Mouse (Mus musculus): Measurements from ENCODE around the gene Gtsf1. TPM values are rescaled to one million over a fixed set of nuclear protein-coding genes. Genes with fewer than 3 reads are reported as not detected.

The Gtsf1 gene
- polyA plus RNA-seq (2015; fragmentation: Nextera tagmentation; extraction: Ambion mirVana): not detected in 2 replicates

DNA sequence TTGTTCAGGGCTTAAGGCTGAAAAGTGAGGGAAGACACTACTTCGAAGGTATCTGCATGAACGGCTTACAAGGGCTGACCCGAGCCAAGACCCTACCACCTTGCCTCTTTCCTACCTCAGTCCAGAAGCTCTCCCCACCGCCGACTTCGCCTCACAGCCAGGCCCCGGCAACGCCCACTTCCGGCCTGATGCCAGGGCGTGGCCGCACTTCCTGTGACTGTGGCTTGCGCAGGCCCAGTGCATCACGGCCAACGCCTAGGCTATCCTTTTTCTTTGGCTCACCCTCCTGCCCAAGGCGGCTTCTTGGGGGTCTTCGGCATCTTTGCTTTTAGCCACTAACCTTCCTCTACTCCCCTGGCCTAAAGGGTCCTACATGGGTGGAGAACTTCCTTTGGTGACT, at the start of gene Gtsf1:
TSS of gene Gtsf1 (minus strand) at position 230 of the 400 bp plus-strand sequence.
- H3K4me1 ChIP-seq (replicated peaks; ENCODE audit: insufficient read depth, low read length): no peaks in the 10 kb centered on the region

DNA sequence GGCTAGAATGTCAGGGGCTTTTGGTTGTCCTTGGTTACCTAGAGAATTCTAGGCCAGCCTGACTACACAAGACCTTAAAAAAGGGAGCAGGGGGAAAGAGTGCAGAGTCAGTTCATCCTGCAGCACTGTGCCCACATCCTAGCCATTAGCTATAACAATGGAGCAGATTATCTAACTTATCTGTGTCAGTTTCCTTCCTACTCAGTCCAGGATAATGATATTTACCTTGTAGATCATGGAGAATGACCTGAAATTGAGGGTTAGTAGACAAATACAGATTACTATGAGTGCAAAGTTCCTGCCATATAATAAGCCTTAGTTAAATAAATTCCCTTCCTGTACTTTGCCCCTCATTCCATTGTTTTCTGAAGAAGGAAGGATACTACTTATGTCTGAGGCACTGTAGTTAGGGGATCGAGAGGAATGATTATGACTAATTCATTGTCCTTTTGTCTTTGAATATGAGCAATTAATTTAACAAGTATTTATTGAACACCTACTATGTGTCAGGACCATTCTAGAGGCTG, 48.9 kb upstream of the Gtsf1 start:
- H3K27me3 ChIP-seq (ENCODE audit: insufficient read depth, low read length): no peaks in the 10 kb centered on the region
- DNase-seq (ENCODE audit: low spot score) (no peak), ATAC-seq (replicated peaks; ENCODE audit: low FRiP score, low read depth) (no peak)
- H3K4me2 ChIP-seq (ENCODE audit: low read length): no peak overlapping the region
- H3K9ac ChIP-seq (ENCODE audit: low read depth, low read length): no peak overlapping the region
- no peak for TF ChIP-seq CTCF (IDR thresholded peaks at IDR 0.05; ENCODE audit: low read depth)
- no peaks in the 10 kb centered on the region for H3K36me3 ChIP-seq (ENCODE audit: insufficient read depth, low read length)
- H3K4me3 ChIP-seq (replicated peaks; ENCODE audit: low read depth, low read length): no peak overlapping the region
- no peak overlapping the region for H3K27ac ChIP-seq
- 63% methylated on average over 1 of the region's 1 CpGs for WGBS
- H3K9me3 ChIP-seq (replicated peaks; ENCODE audit: low read length): no peaks in the 10 kb centered on the region
- no peaks in the 10 kb centered on the region for H3K4me1 ChIP-seq (replicated peaks; ENCODE audit: insufficient read depth, low read length)

More for the DNA sequence above, at the start of gene Gtsf1:
- Histone ChIP-seq H3K36me3 (ENCODE audit: insufficient read depth, low read length) (no peaks in the 10 kb centered on the region), H3K9me3 (replicated peaks; ENCODE audit: low read length) (no peaks in the 10 kb centered on the region), H3K4me3 (replicated peaks; ENCODE audit: low read depth, low read length) (no peak within 1 kb of the TSS), H3K27me3 (ENCODE audit: insufficient read depth, low read length) (no peaks in the 10 kb centered on the region), H3K4me2 (ENCODE audit: low read length) (no peak within 1 kb of the TSS), H3K9ac (ENCODE audit: low read depth, low read length) (no peak within 1 kb of the TSS), H3K27ac (no peak within 1 kb of the TSS)
- ATAC-seq (replicated peaks; ENCODE audit: low FRiP score, low read depth): no peak
- 89% methylated on average over 16 of the region's 16 CpGs for WGBS
- no peak for TF ChIP-seq CTCF (IDR thresholded peaks at IDR 0.05; ENCODE audit: low read depth)
- DNase-seq (ENCODE audit: low spot score): no peak

DNA sequence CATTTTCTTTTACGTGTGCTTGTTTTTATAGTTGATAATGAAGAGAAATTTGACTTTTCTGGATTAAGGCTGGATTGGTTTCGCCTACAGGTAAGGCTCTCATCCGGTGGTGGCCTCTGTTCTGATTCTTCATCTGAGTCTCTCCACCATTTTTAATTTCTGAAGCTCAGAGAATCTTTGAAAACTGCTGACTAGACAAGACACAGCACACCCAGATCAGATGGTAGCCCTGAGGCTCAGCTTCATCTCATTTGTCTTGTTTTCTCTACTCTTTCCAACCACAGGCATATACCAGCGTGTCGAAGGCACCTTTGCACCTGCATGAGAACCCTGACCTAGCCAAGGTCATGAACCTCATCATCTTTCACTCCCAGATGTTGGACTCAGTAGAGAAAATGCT, 43.5 kb upstream of the Gtsf1 start:
- Histone ChIP-seq H3K9me3 (replicated peaks; ENCODE audit: low read length) (no peaks in the 10 kb centered on the region), H3K4me3 (replicated peaks; ENCODE audit: low read depth, low read length) (no peak overlapping the region), H3K27ac (no peak overlapping the region), H3K4me1 (replicated peaks; ENCODE audit: insufficient read depth, low read length) (no peaks in the 10 kb centered on the region), H3K4me2 (ENCODE audit: low read length) (no peak overlapping the region), H3K9ac (ENCODE audit: low read depth, low read length) (no peak overlapping the region), H3K27me3 (ENCODE audit: insufficient read depth, low read length) (no peaks in the 10 kb centered on the region), H3K36me3 (ENCODE audit: insufficient read depth, low read length) (no peaks in the 10 kb centered on the region)
- 77% methylated on average over 5 of the region's 5 CpGs for WGBS
- DNase-seq (ENCODE audit: low spot score) (no peak), ATAC-seq (replicated peaks; ENCODE audit: low FRiP score, low read depth) (no peak)
- TF ChIP-seq CTCF (IDR thresholded peaks at IDR 0.05; ENCODE audit: low read depth): no peak

DNA sequence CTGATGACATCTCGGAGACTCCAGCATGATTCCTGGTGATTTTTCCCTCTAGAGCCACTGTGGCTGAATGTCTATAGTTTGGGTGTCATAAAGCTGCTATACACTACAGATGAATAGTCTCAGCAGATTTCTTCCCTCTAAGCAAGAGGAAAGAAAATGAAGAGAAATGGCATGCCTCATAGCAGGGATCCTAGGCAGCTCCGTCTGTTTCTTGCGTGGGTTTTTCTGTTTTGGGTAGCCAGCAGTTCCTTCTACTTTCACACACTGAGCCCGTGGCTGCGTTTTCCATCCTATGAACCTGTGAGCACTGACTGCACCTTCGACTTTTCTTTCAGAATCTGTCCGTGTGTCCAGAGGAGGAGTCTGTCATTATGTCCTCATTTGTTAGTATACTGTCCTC, 42.9 kb upstream of the Gtsf1 start:
- no peak for ATAC-seq (replicated peaks; ENCODE audit: low FRiP score, low read depth)
- no peak for DNase-seq (ENCODE audit: low spot score)
- Histone ChIP-seq H3K36me3 (ENCODE audit: insufficient read depth, low read length) (no peaks in the 10 kb centered on the region), H3K9me3 (replicated peaks; ENCODE audit: low read length) (no peaks in the 10 kb centered on the region), H3K9ac (ENCODE audit: low read depth, low read length) (no peak overlapping the region), H3K4me3 (replicated peaks; ENCODE audit: low read depth, low read length) (no peak overlapping the region), H3K4me1 (replicated peaks; ENCODE audit: insufficient read depth, low read length) (no peaks in the 10 kb centered on the region), H3K27me3 (ENCODE audit: insufficient read depth, low read length) (no peaks in the 10 kb centered on the region), H3K27ac (no peak overlapping the region), H3K4me2 (ENCODE audit: low read length) (no peak overlapping the region)
- no peak for TF ChIP-seq CTCF (IDR thresholded peaks at IDR 0.05; ENCODE audit: low read depth)
- WGBS: 87% methylated on average over 7 of the region's 7 CpGs

DNA sequence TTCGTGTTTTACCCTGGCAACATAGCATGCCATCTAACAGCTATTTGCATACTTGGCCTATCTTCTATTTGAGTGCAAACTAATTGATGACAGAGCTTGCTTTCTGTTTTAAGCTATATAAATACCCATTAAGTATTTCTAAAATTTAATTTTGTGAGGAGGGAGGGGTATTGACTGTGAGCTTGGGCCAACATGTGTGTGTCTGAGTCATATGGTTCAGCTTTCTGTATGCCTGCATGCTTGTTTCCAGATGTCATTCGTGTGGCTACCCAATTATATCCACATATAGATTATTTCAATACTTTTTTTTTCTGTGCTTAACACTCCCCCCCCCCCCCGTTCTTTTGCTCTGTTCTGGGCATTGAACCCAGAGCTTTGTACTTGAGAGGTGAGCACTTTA, 42.0 kb upstream of the Gtsf1 start:
- H3K4me2 ChIP-seq (ENCODE audit: low read length): no peak overlapping the region
- no peak overlapping the region for H3K27ac ChIP-seq
- H3K4me1 ChIP-seq (replicated peaks; ENCODE audit: insufficient read depth, low read length): no peaks in the 10 kb centered on the region
- no peaks in the 10 kb centered on the region for H3K36me3 ChIP-seq (ENCODE audit: insufficient read depth, low read length)
- no peak for ATAC-seq (replicated peaks; ENCODE audit: low FRiP score, low read depth)
- no peaks in the 10 kb centered on the region for H3K27me3 ChIP-seq (ENCODE audit: insufficient read depth, low read length)
- H3K4me3 ChIP-seq (replicated peaks; ENCODE audit: low read depth, low read length): no peak overlapping the region
- no peak overlapping the region for H3K9ac ChIP-seq (ENCODE audit: low read depth, low read length)
- WGBS: 79% methylated on average over 3 of the region's 3 CpGs
- TF ChIP-seq CTCF (IDR thresholded peaks at IDR 0.05; ENCODE audit: low read depth): no peak
- no peaks in the 10 kb centered on the region for H3K9me3 ChIP-seq (replicated peaks; ENCODE audit: low read length)
- no peak for DNase-seq (ENCODE audit: low spot score)

DNA sequence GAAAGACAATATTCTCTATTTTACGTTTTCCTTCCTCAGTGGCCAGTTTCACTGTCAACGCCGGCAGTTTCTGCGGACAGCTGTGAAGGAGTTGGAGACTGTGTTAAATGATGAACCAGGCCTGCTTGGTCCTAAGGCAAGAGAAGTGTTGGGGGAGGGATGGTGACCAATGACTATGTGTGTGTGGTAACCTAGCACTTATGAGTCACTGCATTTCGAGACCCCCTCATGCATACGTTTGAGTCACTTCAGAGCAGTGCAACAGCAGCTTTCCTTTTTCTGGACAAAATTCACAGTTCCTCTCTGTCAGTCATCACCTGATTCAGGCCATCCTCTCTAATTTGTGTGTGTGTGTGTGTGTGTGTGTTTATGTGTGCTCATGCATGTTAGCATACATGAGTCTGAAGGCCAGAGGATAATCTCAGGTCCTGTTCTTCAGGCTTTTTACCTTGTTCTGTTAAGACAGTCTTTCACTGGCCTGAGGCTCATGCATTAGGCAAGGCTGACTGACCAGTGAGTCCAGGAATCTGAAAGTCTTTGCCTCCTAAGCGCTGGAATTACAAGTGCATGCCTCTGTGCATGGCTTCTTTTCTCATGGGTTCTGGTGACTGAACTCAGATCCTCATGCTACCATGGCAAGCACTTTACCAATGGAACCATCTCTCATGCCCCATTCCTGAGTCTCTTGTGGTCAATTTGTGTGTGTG, 41.4 kb upstream of the Gtsf1 start:
- H3K9me3 ChIP-seq (replicated peaks; ENCODE audit: low read length): no peaks in the 10 kb centered on the region
- H3K4me2 ChIP-seq (ENCODE audit: low read length): no peak overlapping the region
- 63% methylated on average over 7 of the region's 7 CpGs for WGBS
- TF ChIP-seq CTCF (IDR thresholded peaks at IDR 0.05; ENCODE audit: low read depth): no peak
- no peak overlapping the region for H3K4me3 ChIP-seq (replicated peaks; ENCODE audit: low read depth, low read length)
- H3K27ac ChIP-seq: no peak overlapping the region
- no peaks in the 10 kb centered on the region for H3K27me3 ChIP-seq (ENCODE audit: insufficient read depth, low read length)
- DNase-seq (ENCODE audit: low spot score): no peak
- ATAC-seq (replicated peaks; ENCODE audit: low FRiP score, low read depth): 0 out of 2 replicates have a peak, but pooled peaks have one; percentile 33
- no peak overlapping the region for H3K9ac ChIP-seq (ENCODE audit: low read depth, low read length)
- no peaks in the 10 kb centered on the region for H3K4me1 ChIP-seq (replicated peaks; ENCODE audit: insufficient read depth, low read length)
- H3K36me3 ChIP-seq (ENCODE audit: insufficient read depth, low read length): no peaks in the 10 kb centered on the region

Measured in kidney, postnatal 0 days (tissue).